In genomic region chr14:25546852-25547621, GRCm38 (mm10) we compare ENCODE assay signal across 8 mouse cellular contexts.
DNase-seq lines count a peak whose midpoint lies in the region; ATAC-seq and TF ChIP-seq lines count a peak whose summit lies in the region.

No protein-coding gene starts in this region.

- no peak for TF ChIP-seq CTCF in midbrain, postnatal 0 days (IDR thresholded peaks at IDR 0.05)

- DNase-seq in adrenal gland, postnatal 14 days: peak; percentile 74
- DNase-seq in adrenal gland, postnatal 4 days (ENCODE audit: low spot score in 2 of 2): no peak
- peak; percentile 76 for DNase-seq in ovary, adult 18-20 months (ENCODE audit: low spot score)
- DNase-seq in ovary, postnatal 14 days (ENCODE audit: low spot score): no peak
- no peak for DNase-seq in midbrain, postnatal 0 days (ENCODE audit: low spot score)

- no peak overlapping the region for H3K4me3 ChIP-seq in intestine, embryonic 16.5 days (ENCODE audit: low read length)
- H3K4me3 ChIP-seq in midbrain, postnatal 0 days (ENCODE audit: low read depth, low read length): no peak overlapping the region

- no peak overlapping the region for H3K4me2 ChIP-seq in intestine, embryonic 16.5 days (ENCODE audit: low read depth, low read length)
- H3K4me2 ChIP-seq in midbrain, postnatal 0 days (ENCODE audit: low read depth, low read length, poor library complexity, severe bottlenecking): no peak overlapping the region

- no peak overlapping the region for H3K9ac ChIP-seq in intestine, embryonic 16.5 days (ENCODE audit: low read depth, low read length)
- no peak overlapping the region for H3K9ac ChIP-seq in midbrain, postnatal 0 days (replicated peaks; ENCODE audit: low read length, poor library complexity, severe bottlenecking)

- no peaks in the 10 kb centered on the region for H3K9me3 ChIP-seq in intestine, embryonic 16.5 days (ENCODE audit: control insufficient read depth, low read length)
- H3K9me3 ChIP-seq in midbrain, postnatal 0 days (ENCODE audit: low read length): no peaks in the 10 kb centered on the region

- H3K36me3 ChIP-seq in intestine, embryonic 16.5 days (ENCODE audit: control insufficient read depth, insufficient read depth, low read length): no peaks in the 10 kb centered on the region
- H3K36me3 ChIP-seq in midbrain, postnatal 0 days (ENCODE audit: insufficient read depth, low read length): no peaks in the 10 kb centered on the region

- WGBS in intestine, embryonic 16.5 days: 50% methylated on average over 14 of the region's 14 CpGs
- WGBS in midbrain, postnatal 0 days: 59% methylated on average over 14 of the region's 14 CpGs

- no peaks in the 10 kb centered on the region for H3K27me3 ChIP-seq in intestine, embryonic 16.5 days (replicated peaks; ENCODE audit: control insufficient read depth, insufficient read depth, low read length)
- no peaks in the 10 kb centered on the region for H3K27me3 ChIP-seq in midbrain, postnatal 0 days (ENCODE audit: insufficient read depth, low read length)

- 0 out of 2 replicates have a peak overlapping the region, but pooled peaks have one; percentile 42 for H3K27ac ChIP-seq in intestine, embryonic 16.5 days (ENCODE audit: low read length)
- H3K27ac ChIP-seq in midbrain, postnatal 0 days (ENCODE audit: low read depth, low read length): peak overlapping the region; percentile 18; the same call in 1 of the 2 replicates

- ATAC-seq in intestine, embryonic 16.5 days: peak; percentile 63; the same call in 1 of the 2 replicates
- no peak for ATAC-seq in midbrain, postnatal 0 days (ENCODE audit: low FRiP score)
- ATAC-seq in megakaryocyte-erythroid progenitor cell, adult 5-6 weeks (replicated peaks; ENCODE audit: low FRiP score, low TSS enrichment, poor library complexity, severe bottlenecking): no peak
- no peak for ATAC-seq in frontal cortex, adult (ENCODE audit: low TSS enrichment)

- H3K4me1 ChIP-seq in intestine, embryonic 16.5 days (ENCODE audit: control insufficient read depth, insufficient read depth, low read length): peaks cover 32% of the 10 kb centered on the region
- peaks cover 25% of the 10 kb centered on the region for H3K4me1 ChIP-seq in midbrain, postnatal 0 days (ENCODE audit: insufficient read depth, low read length)

Comparison
In these comparisons a context has a peak if more than half of its experiments do, and no peak if none do; other contexts are left out.
1. DNase-seq: peak in adrenal gland, postnatal 14 days (single experiment) and ovary, adult 18-20 months (single experiment); none in adrenal gland, postnatal 4 days (0 of 2), ovary, postnatal 14 days (single experiment) and midbrain, postnatal 0 days (single experiment).